Mouse (Mus musculus): ENCODE measurements around the gene Bloc1s3. TPM values are rescaled to one million over a fixed set of nuclear protein-coding genes. Genes with fewer than 3 reads are reported as not detected.

The Bloc1s3 gene
- total RNA-seq, 2 experiments from 2014 or later, result 1.7 to 1.9 TPM

GRCm38 (mm10) chr7:19455186-19455585 is 53.0 kb downstream of the Bloc1s3 start:
- no peak for DNase-seq

Other genes with a start within 250 kb of the Bloc1s3 start
- 10 to 100 TPM; 16.3 to 18.0 TPM for gene Vasp, start 236.6 kb downstream of the Bloc1s3 start, total RNA-seq (2021)
- gene Ppm1n, start 228.3 kb downstream of the Bloc1s3 start, total RNA-seq (2021), result not detected
- 100 to 1,000 TPM; 943 to 950 TPM for gene Rtn2, start 225.7 kb downstream of the Bloc1s3 start, total RNA-seq (2021)
- gene Fosb, start 198.3 kb downstream of the Bloc1s3 start, total RNA-seq (2021), result under 1 TPM; 0.43 to 0.64 TPM
- 10 to 100 TPM; 21.5 to 25.4 TPM for gene Ercc1, start 163.6 kb downstream of the Bloc1s3 start, total RNA-seq (2021)
- gene Cd3eap, start 148.9 kb downstream of the Bloc1s3 start, total RNA-seq (2021), result 10 to 100 TPM in 1 of 2 experiments, 1 to 10 TPM in 1; 8.5 to 10.1 TPM
- gene Ppp1r13l, start 148.6 kb downstream of the Bloc1s3 start, total RNA-seq (2021), result 1 to 10 TPM; 2.6 TPM
- 1 to 10 TPM; 7.8 to 8.8 TPM for gene Ercc2, start 126.4 kb downstream of the Bloc1s3 start, total RNA-seq (2021)
- under 1 TPM in 1 of 2 experiments, not detected in 1; 0.43 TPM for gene Klc3, start 104.3 kb downstream of the Bloc1s3 start, total RNA-seq (2021)
- over 10,000 TPM; 37,777 to 44,473 TPM for gene Ckm, start 103.6 kb downstream of the Bloc1s3 start, total RNA-seq (2021)
- gene Mark4, start 49.5 kb downstream of the Bloc1s3 start, total RNA-seq (2021), result 10 to 100 TPM; 13.2 to 13.8 TPM
- under 1 TPM; 0.56 to 0.67 TPM for gene Exoc3l2, start 45.0 kb downstream of the Bloc1s3 start, total RNA-seq (2021)
- 10 to 100 TPM in 1 of 2 experiments, 1 to 10 TPM in 1; 8.8 to 10.6 TPM for gene Trappc6a, start within 50 bp of the Bloc1s3 start, total RNA-seq (2021)
- not detected for gene Nkpd1, start 9.5 kb upstream of the Bloc1s3 start, total RNA-seq (2021)
- 10 to 100 TPM; 34.5 to 38.6 TPM for gene Ppp1r37, start 54.7 kb upstream of the Bloc1s3 start, total RNA-seq (2021)
- under 1 TPM; 0.28 to 0.40 TPM for gene Zfp296, start 68.9 kb upstream of the Bloc1s3 start, total RNA-seq (2021)
- gene Gemin7, start 69.2 kb upstream of the Bloc1s3 start, total RNA-seq (2021), result 10 to 100 TPM; 58.1 to 58.5 TPM
- gene Clasrp, start 96.1 kb upstream of the Bloc1s3 start, total RNA-seq (2021), result 10 to 100 TPM; 11.2 to 12.4 TPM
- gene Relb, start 121.1 kb upstream of the Bloc1s3 start, total RNA-seq (2021), result 1 to 10 TPM; 4.4 to 5.8 TPM
- gene Clptm1, start 156.7 kb upstream of the Bloc1s3 start, total RNA-seq (2021), result 10 to 100 TPM; 36.3 to 47.0 TPM
- gene Apoc2, start 169.6 kb upstream of the Bloc1s3 start, total RNA-seq (2021), result not detected
- gene Gm44805, start 173.1 kb upstream of the Bloc1s3 start, total RNA-seq (2021), result not detected
- not detected for gene Apoc4, start 173.1 kb upstream of the Bloc1s3 start, total RNA-seq (2021)
- 1 to 10 TPM in 1 of 2 experiments, not detected in 1; 3.7 TPM for gene Apoc1, start 184.3 kb upstream of the Bloc1s3 start, total RNA-seq (2021)
- 100 to 1,000 TPM in 1 of 2 experiments, 10 to 100 TPM in 1; 53.5 to 108 TPM for gene Apoe, start 190.8 kb upstream of the Bloc1s3 start, total RNA-seq (2021)
- 10 to 100 TPM; 45.1 to 45.4 TPM for gene Tomm40, start 207.1 kb upstream of the Bloc1s3 start, total RNA-seq (2021)
- gene Nectin2, start 242.1 kb upstream of the Bloc1s3 start, total RNA-seq (2021), result 1 to 10 TPM; 2.1 to 3.9 TPM